Mouse (Mus musculus): ENCODE measurements around the gene Tns4. TPM values are rescaled to one million over a fixed set of nuclear protein-coding genes. Genes with fewer than 3 reads are reported as not detected.

Tns4 gene
- polyA plus RNA-seq, 1 experiment from 2014 or later: 1.3 TPM

DNA sequence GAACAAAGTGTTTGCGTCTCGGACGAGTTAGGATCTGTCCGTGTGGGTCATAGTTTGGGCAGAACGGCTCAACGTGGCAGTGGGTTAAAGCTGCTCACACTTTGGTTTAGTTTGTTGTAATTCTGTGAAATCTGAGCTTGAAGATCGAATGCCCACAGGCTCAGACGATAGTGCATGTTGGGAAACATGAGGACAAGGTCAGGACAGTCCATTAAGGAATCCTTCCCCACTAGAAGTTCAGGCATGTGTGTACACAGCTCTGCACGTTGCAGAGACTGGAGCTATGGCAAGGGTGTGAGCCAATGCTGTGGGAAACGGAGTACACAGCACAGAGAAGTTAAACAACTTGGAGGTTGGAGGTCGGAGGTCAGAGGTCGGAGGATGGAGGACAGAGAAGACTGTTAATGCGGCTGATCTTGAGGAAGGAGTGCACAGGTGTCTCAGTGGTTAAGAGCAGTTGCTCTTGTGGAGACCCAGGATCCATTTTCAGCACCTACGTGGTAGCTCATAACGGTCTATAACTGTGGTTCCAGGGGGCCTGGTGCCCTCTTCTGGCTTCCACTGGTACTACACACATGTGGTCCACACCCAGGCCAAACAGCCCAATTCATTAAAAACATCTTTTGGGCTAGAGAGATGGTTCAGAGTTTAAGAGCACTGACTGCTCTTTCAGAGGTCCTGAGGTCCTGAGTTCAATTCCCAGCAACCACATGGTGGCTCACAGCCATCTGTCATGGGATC is 21.4 kb upstream of the Tns4 start:
- Histone ChIP-seq H3K4me3 (ENCODE audit: low read length) (no peak overlapping the region), H3K36me3 (ENCODE audit: control insufficient read depth, insufficient read depth, low read length) (no peaks in the 10 kb centered on the region), H3K9ac (ENCODE audit: low read depth, low read length) (no peak overlapping the region), H3K27ac (ENCODE audit: low read length) (peak overlapping the region; percentile 45; the same call in 1 of the 2 replicates), H3K27me3 (replicated peaks; ENCODE audit: control insufficient read depth, insufficient read depth, low read length) (no peaks in the 10 kb centered on the region), H3K9me3 (ENCODE audit: control insufficient read depth, low read length) (no peaks in the 10 kb centered on the region), H3K4me1 (ENCODE audit: control insufficient read depth, insufficient read depth, low read length) (peaks cover 26% of the 10 kb centered on the region), H3K4me2 (ENCODE audit: low read depth, low read length) (no peak overlapping the region)
- 75% methylated on average over 15 of the region's 15 CpGs for WGBS
- no peak for ATAC-seq

DNA sequence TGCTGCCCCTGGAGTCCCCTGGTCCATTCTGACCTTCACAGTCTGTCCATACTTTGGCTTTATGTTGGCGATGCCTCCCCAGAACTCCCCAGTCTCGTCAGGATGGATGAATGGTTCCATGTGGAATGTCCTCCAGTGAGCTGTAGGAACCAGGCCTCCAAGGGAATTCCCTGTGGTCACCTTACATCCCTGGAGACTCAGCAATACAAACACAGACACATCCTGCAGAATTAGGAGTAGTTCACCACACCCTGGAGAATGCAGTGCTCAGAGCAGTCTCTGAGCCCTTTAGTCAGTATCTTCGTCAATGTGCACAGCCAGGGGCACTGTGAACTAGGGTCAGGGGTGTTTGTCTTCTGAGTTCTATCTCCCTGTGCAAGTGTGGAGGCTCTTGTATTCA is 19.2 kb upstream of the Tns4 start:
- WGBS: 71% methylated on average over 3 of the region's 3 CpGs
- ATAC-seq: no peak
- Histone ChIP-seq H3K36me3 (ENCODE audit: control insufficient read depth, insufficient read depth, low read length) (no peaks in the 10 kb centered on the region), H3K4me3 (ENCODE audit: low read length) (no peak overlapping the region), H3K4me2 (ENCODE audit: low read depth, low read length) (no peak overlapping the region), H3K27ac (ENCODE audit: low read length) (no peak overlapping the region), H3K4me1 (ENCODE audit: control insufficient read depth, insufficient read depth, low read length) (peaks cover 29% of the 10 kb centered on the region), H3K9me3 (ENCODE audit: control insufficient read depth, low read length) (no peaks in the 10 kb centered on the region), H3K9ac (ENCODE audit: low read depth, low read length) (no peak overlapping the region), H3K27me3 (replicated peaks; ENCODE audit: control insufficient read depth, insufficient read depth, low read length) (no peaks in the 10 kb centered on the region)

DNA sequence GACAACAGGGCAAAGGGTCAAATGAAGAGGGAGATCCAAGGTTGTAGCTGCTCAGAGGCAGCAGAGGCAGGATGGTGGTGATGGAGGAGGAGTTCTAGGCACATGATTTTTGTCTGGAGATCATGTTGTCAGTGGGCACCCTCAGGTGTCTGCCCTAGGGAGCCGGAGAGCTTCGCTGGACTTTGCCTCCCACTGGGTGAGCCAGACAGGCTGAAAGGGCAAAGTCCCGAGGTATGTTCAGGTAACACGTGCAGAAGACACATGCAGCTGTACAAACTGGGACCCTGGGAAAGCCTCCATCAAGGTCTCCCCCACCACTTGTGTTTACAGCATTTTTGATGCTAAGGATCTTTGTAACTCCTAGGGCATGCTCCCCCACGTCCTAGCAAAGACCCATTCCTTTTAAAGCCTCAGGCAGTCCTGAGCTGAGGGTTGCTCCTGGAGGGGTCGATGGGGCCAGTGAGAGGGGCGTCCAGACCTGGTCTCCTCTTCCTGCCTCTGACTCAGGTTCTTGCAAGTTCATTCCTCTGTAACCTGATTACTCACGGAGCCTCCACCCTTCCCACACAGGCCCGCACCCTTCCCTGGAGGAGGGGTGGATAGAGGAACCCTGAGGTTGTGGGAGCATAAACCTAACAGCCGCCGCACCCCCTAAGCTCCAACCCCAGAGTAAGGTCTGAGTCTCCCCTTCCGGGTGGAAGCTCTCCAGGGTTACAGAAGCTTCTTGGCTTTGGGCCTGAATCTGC is 17.0 kb upstream of the Tns4 start:
- Histone ChIP-seq H3K4me2 (ENCODE audit: low read depth, low read length) (no peak overlapping the region), H3K9ac (ENCODE audit: low read depth, low read length) (peak overlapping the region; percentile 30; the same call in 1 of the 2 replicates)

DNA sequence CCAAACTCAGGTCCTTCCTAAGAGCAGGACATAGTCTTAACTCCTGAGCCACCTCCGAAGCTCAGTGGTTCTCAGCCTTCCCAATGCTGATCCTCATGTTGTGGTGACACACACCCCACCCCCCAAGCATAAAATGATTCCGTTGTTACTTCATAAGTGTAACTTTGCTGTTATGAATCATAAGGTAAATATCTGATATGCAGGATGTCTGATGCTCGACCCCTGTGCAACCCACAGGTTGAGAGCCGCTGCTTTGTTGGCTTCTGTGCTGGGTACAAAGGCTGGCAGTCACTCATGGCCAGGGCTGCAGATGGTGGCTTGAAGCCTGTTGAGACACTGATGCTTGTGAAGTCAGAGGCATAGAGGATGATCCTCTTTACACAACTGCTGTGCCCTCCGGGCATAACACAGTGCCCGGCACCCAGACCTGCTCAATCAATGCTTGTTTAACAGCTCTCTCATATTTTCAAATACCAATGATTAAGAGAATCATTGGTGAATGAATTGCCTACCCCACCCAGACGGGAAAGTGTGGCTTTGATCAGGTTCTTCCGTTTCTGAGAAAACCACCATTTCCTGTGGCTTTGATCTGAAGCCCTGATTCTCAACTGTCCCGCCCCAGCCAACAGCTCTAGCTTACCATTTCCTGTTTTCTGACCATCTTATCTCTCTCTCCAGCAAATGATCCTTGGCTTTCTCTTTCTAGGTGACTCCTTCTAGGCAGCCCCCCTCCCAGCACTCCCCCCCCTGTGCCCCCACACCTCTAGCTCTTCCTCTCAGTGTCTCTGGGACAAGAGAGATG is 15.7 kb upstream of the Tns4 start:
- H3K9ac ChIP-seq (ENCODE audit: low read depth, low read length): no peak overlapping the region
- peaks cover 18% of the 10 kb centered on the region for H3K4me1 ChIP-seq (ENCODE audit: control insufficient read depth, insufficient read depth, low read length)
- H3K27me3 ChIP-seq (replicated peaks; ENCODE audit: control insufficient read depth, insufficient read depth, low read length): no peaks in the 10 kb centered on the region
- H3K4me3 ChIP-seq (ENCODE audit: low read length): no peak overlapping the region
- no peaks in the 10 kb centered on the region for H3K36me3 ChIP-seq (ENCODE audit: control insufficient read depth, insufficient read depth, low read length)
- WGBS: 64% methylated on average over 9 of the region's 9 CpGs
- no peak overlapping the region for H3K4me2 ChIP-seq (ENCODE audit: low read depth, low read length)
- H3K9me3 ChIP-seq (ENCODE audit: control insufficient read depth, low read length): no peaks in the 10 kb centered on the region
- no peak for ATAC-seq
- H3K27ac ChIP-seq (ENCODE audit: low read length): 0 out of 2 replicates have a peak overlapping the region, but pooled peaks have one; percentile 65

More for the DNA sequence above, 17.0 kb upstream of the Tns4 start:
- Histone ChIP-seq H3K36me3 (ENCODE audit: control insufficient read depth, insufficient read depth, low read length) (no peaks in the 10 kb centered on the region), H3K4me3 (ENCODE audit: low read length) (no peak overlapping the region), H3K27me3 (replicated peaks; ENCODE audit: control insufficient read depth, insufficient read depth, low read length) (no peaks in the 10 kb centered on the region), H3K9me3 (ENCODE audit: control insufficient read depth, low read length) (no peaks in the 10 kb centered on the region), H3K4me1 (ENCODE audit: control insufficient read depth, insufficient read depth, low read length) (peaks cover 22% of the 10 kb centered on the region), H3K27ac (ENCODE audit: low read length) (peak overlapping the region; percentile 92)
- 37% methylated on average over 12 of the region's 12 CpGs for WGBS
- peak; percentile 91 for ATAC-seq

DNA sequence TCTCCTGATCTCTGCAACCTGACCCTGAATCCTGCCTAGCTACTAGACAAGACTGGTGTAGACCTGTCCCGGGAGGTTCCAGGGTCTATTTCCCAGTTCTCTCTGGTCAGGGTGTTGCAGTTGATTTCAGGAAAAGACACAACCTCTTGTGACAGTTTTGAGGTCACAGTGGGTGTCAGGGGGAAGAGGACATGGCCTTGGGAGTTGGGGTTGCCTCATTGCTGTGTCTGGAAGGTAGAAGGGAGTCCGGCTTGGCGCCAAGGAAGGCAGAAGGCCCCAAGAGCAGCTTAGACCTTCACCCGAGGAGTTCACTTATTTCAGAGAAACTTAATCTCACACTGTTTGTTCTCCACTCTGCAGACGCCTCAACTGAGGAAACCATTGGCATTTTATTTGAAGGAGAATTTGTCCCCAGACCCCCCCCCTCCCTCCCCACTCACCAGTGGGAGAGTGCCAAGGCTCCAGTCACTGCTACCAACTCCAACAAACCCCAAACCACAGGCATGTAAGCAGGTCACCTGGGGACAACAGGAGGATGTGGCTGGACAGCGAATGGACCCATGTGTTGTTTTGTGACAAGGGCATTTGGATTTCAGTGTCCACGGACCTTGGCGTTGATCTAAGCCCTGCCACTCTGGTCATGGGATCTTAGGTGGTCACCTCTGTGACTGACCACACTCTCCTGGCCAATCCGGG is 13.6 kb upstream of the Tns4 start:
- Histone ChIP-seq H3K36me3 (ENCODE audit: control insufficient read depth, insufficient read depth, low read length) (no peaks in the 10 kb centered on the region), H3K4me1 (ENCODE audit: control insufficient read depth, insufficient read depth, low read length) (peaks cover 18% of the 10 kb centered on the region), H3K4me2 (ENCODE audit: low read depth, low read length) (no peak overlapping the region), H3K9me3 (ENCODE audit: control insufficient read depth, low read length) (no peaks in the 10 kb centered on the region), H3K27me3 (replicated peaks; ENCODE audit: control insufficient read depth, insufficient read depth, low read length) (no peaks in the 10 kb centered on the region), H3K27ac (ENCODE audit: low read length) (no peak overlapping the region), H3K4me3 (ENCODE audit: low read length) (no peak overlapping the region), H3K9ac (ENCODE audit: low read depth, low read length) (no peak overlapping the region)
- 83% methylated on average over 9 of the region's 9 CpGs for WGBS
- ATAC-seq: no peak

DNA sequence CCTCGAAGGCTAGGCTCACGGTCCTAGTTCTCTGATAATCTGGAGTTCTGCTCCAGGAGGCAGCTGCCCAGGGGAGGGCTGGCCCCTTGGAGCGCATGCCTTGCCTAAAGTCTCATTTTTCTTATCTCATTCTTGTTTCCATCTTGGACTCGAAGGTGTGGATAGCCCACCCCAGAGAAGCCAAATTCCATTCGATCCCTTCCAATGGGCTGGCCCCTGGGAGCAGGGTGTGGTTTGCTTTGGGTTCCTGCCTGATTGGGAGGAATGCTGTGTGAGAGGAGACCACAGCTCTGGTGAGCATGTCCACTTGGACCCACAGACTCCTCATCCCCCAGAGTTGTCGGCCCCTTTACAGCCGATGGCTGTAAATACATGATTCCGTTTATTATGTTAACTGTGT is 12.6 kb upstream of the Tns4 start:
- ATAC-seq: no peak

DNA sequence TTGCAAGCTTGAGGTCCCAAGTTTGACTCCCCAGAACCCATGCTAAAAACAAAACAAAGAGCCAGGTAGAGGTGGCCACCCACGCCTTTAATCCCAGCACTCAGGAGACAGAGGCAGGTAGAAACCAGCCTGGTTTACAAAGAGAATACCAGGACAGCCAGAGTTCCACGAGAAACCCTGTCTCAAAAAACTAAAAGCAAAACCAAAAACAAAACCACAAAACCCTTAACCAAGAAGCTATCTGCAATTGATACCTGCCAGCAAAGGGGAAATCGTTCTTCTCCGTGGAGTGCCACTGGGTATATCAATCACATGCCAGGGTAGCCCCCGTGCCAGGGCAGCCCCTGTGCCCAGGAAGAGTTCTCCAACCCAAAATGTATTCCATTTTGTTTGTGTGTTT is 11.1 kb upstream of the Tns4 start:
- no peaks in the 10 kb centered on the region for H3K36me3 ChIP-seq (ENCODE audit: control insufficient read depth, insufficient read depth, low read length)
- H3K9me3 ChIP-seq (ENCODE audit: control insufficient read depth, low read length): no peaks in the 10 kb centered on the region
- no peak overlapping the region for H3K9ac ChIP-seq (ENCODE audit: low read depth, low read length)
- no peaks in the 10 kb centered on the region for H3K27me3 ChIP-seq (replicated peaks; ENCODE audit: control insufficient read depth, insufficient read depth, low read length)
- 81% methylated on average over 5 of the region's 5 CpGs for WGBS
- no peak overlapping the region for H3K27ac ChIP-seq (ENCODE audit: low read length)
- no peak overlapping the region for H3K4me2 ChIP-seq (ENCODE audit: low read depth, low read length)
- ATAC-seq: no peak
- H3K4me1 ChIP-seq (ENCODE audit: control insufficient read depth, insufficient read depth, low read length): peaks cover 1% of the 10 kb centered on the region; the same call in 1 of the 2 replicates
- H3K4me3 ChIP-seq (ENCODE audit: low read length): no peak overlapping the region

More for the DNA sequence above, 12.6 kb upstream of the Tns4 start:
- H3K9ac ChIP-seq (ENCODE audit: low read depth, low read length): no peak overlapping the region
- H3K9me3 ChIP-seq (ENCODE audit: control insufficient read depth, low read length): no peaks in the 10 kb centered on the region
- peaks cover 10% of the 10 kb centered on the region for H3K4me1 ChIP-seq (ENCODE audit: control insufficient read depth, insufficient read depth, low read length)
- H3K27ac ChIP-seq (ENCODE audit: low read length): no peak overlapping the region
- H3K36me3 ChIP-seq (ENCODE audit: control insufficient read depth, insufficient read depth, low read length): no peaks in the 10 kb centered on the region
- no peak overlapping the region for H3K4me3 ChIP-seq (ENCODE audit: low read length)
- WGBS: 65% methylated on average over 8 of the region's 8 CpGs
- H3K4me2 ChIP-seq (ENCODE audit: low read depth, low read length): no peak overlapping the region
- no peaks in the 10 kb centered on the region for H3K27me3 ChIP-seq (replicated peaks; ENCODE audit: control insufficient read depth, insufficient read depth, low read length)

DNA sequence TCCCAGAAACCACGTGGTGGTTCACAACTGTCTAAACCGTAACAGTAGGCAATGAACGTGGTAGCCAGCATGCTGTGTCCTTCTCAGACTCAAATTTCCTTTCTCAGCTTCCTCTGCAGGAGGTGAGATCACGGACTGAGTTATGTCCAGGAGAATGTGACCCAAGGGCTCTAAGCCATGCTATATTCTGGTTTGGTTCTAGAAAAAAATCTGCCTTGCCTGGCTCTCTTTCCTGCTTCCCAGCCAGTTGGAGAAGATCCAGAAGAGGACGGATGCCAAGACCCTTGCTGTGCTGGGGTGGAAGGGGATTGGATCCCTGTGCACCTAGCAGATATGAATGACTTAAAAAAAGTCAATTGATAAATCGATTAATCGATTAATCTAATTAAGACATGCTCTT is 10.4 kb upstream of the Tns4 start:
- Histone ChIP-seq H3K27ac (ENCODE audit: low read length) (no peak overlapping the region), H3K36me3 (ENCODE audit: control insufficient read depth, insufficient read depth, low read length) (no peaks in the 10 kb centered on the region), H3K9me3 (ENCODE audit: control insufficient read depth, low read length) (no peaks in the 10 kb centered on the region), H3K4me3 (ENCODE audit: low read length) (no peak overlapping the region), H3K4me2 (ENCODE audit: low read depth, low read length) (no peak overlapping the region), H3K27me3 (replicated peaks; ENCODE audit: control insufficient read depth, insufficient read depth, low read length) (no peaks in the 10 kb centered on the region), H3K4me1 (ENCODE audit: control insufficient read depth, insufficient read depth, low read length) (no peaks in the 10 kb centered on the region; the same call in 1 of the 2 replicates), H3K9ac (ENCODE audit: low read depth, low read length) (no peak overlapping the region)
- whole genome bisulfite sequencing: 75% methylated on average over 7 of the region's 7 CpGs
- ATAC-seq: no peak

Measured in intestine, embryonic 16.5 days (tissue).